Mouse (Mus musculus) embryonic facial prominence, embryonic 11.5 days (tissue): ENCODE data around the gene Ccnc. TPM values are rescaled to one million over a fixed set of nuclear protein-coding genes. Genes with fewer than 3 reads are reported as not detected.

Source experiments
- ATAC-seq: fragments of 200-750 bp; cut with Nextera tagmentation; replicated peaks from 2 replicates; pipeline ENCODE4 v1.8.0; 2017; ENCODE audit warnings: low read depth; ENCODE audit not compliant: insufficient number of reproducible peaks, low FRiP score, low TSS enrichment
- DNase-seq: peaks from one replicate; pipeline ENCODE4 v3.0.0-alpha.2; 2015; ENCODE audit warnings: low spot score
- H3K27ac ChIP-seq: fragments of 300-500 bp; sonication (generic); replicated peaks from 2 replicates; pipeline ENCODE4 v1.5.1; 2014; ENCODE audit warnings: mild to moderate bottlenecking, low read depth, low read length, control low read depth
- H3K27me3 ChIP-seq: fragments of 300-500 bp; sonication (generic); 2 replicates; pipeline ENCODE4 v1.6.1; 2014; ENCODE audit warnings: mild to moderate bottlenecking, low read length, moderate library complexity, mixed read lengths; ENCODE audit not compliant: control insufficient read depth, insufficient read depth
- H3K36me3 ChIP-seq: fragments of 300-500 bp; sonication (generic); replicated peaks from 2 replicates; pipeline ENCODE4 v1.6.1; 2014; ENCODE audit warnings: low read depth, mild to moderate bottlenecking, low read length, moderate library complexity, mixed read lengths; ENCODE audit not compliant: control insufficient read depth, insufficient read depth
- H3K4me1 ChIP-seq: fragments of 300-500 bp; sonication (generic); 2 replicates; pipeline ENCODE4 v1.6.1; 2014; ENCODE audit warnings: low read length, mixed read lengths; ENCODE audit not compliant: control insufficient read depth, insufficient read depth
- H3K4me2 ChIP-seq: fragments of 300-500 bp; sonication (generic); 2 replicates; pipeline ENCODE4 v1.6.1; 2014; ENCODE audit warnings: low read depth, mild to moderate bottlenecking, control low read depth, low read length, moderate library complexity
- H3K4me3 ChIP-seq: fragments of 300-500 bp; sonication (generic); 2 replicates; pipeline ENCODE4 v1.5.1; 2014; ENCODE audit warnings: low read depth, low read length, control low read depth
- H3K9ac ChIP-seq: fragments of 300-500 bp; sonication (generic); replicated peaks from 2 replicates; pipeline ENCODE4 v1.6.1; 2014; ENCODE audit warnings: mild to moderate bottlenecking, control low read depth, low read length
- H3K9me3 ChIP-seq: fragments of 300-500 bp; sonication (generic); replicated peaks from 2 replicates; pipeline ENCODE4 v1.6.1; 2016; ENCODE audit warnings: mild to moderate bottlenecking, low read length, inconsistent platforms, mixed read lengths; ENCODE audit not compliant: control insufficient read depth
- WGBS: fragments of 180-500 bp; shearing (Covaris S2); extraction: QIAGEN DNeasy Blood & Tissue Kit; methylation state at CpG from one replicate; pipeline ENCODE4 v1.1.7; 2014; 5-methylcytosine and 5-hydroxymethylcytosine counted together
- polyA plus RNA-seq: library from polyadenylated mRNA; unstranded; fragments of >200 nt; fragmentation: Nextera tagmentation; extraction: Ambion mirVana; gene quantifications from 2 replicates; pipeline ENCODE4 v1.2.1, GENCODE M21; 2014

Ccnc gene
- polyA plus RNA-seq, 1 experiment from 2014 or later: 67.5 TPM

DNA sequence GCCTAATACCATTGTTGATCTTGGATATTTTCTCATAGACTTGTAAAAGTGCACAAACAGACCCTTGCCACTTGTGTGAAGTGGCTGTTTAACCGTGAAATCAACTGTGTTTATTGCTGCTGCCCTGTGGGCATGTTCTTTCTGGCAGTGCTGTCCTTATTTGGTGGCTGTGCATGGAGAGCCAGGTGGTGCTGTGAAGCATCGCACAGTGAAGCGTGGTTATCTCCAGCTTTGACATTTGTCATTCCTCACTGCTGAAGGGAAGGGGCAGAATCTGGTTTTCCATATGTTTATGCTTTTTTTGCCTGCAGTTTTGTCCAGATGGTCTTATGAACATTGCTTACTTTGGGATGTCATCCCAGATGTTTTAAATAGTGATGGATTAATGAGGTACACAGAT, 66.1 kb downstream of the Ccnc start:
- H3K36me3 ChIP-seq: peaks cover 2% of the 10 kb centered on the region; the same call in 1 of the 2 replicates

GRCm38 (mm10) chr4:21801013-21801412, 73.5 kb downstream of the Ccnc start:
- Histone ChIP-seq H3K9ac (no peak overlapping the region), H3K27me3 (no peaks in the 10 kb centered on the region), H3K4me3 (no peak overlapping the region), H3K4me2 (no peak overlapping the region), H3K4me1 (no peaks in the 10 kb centered on the region), H3K36me3 (no peaks in the 10 kb centered on the region; the same call in none of the 2 replicates), H3K9me3 (no peaks in the 10 kb centered on the region), H3K27ac (no peak overlapping the region)
- no peak for ATAC-seq
- WGBS: 79% methylated on average over 1 of the region's 1 CpGs
- no peak for DNase-seq

More for the DNA sequence above, 66.1 kb downstream of the Ccnc start:
- no peaks in the 10 kb centered on the region for H3K9me3 ChIP-seq
- no peak overlapping the region for H3K9ac ChIP-seq
- no peak overlapping the region for H3K4me2 ChIP-seq
- no peak for ATAC-seq
- WGBS: 67% methylated on average over 3 of the region's 3 CpGs
- DNase-seq: no peak
- no peak overlapping the region for H3K4me3 ChIP-seq
- H3K4me1 ChIP-seq: no peaks in the 10 kb centered on the region
- H3K27me3 ChIP-seq: no peaks in the 10 kb centered on the region
- no peak overlapping the region for H3K27ac ChIP-seq

GRCm38 (mm10) chr4:21801620-21802019, 74.1 kb downstream of the Ccnc start:
- DNase-seq (no peak), ATAC-seq (no peak)
- Histone ChIP-seq H3K9me3 (no peaks in the 10 kb centered on the region), H3K36me3 (no peaks in the 10 kb centered on the region; the same call in none of the 2 replicates), H3K4me1 (no peaks in the 10 kb centered on the region), H3K27me3 (no peaks in the 10 kb centered on the region), H3K27ac (no peak overlapping the region), H3K9ac (no peak overlapping the region), H3K4me3 (no peak overlapping the region), H3K4me2 (no peak overlapping the region)
- 91% methylated on average over 2 of the region's 2 CpGs for WGBS

DNA sequence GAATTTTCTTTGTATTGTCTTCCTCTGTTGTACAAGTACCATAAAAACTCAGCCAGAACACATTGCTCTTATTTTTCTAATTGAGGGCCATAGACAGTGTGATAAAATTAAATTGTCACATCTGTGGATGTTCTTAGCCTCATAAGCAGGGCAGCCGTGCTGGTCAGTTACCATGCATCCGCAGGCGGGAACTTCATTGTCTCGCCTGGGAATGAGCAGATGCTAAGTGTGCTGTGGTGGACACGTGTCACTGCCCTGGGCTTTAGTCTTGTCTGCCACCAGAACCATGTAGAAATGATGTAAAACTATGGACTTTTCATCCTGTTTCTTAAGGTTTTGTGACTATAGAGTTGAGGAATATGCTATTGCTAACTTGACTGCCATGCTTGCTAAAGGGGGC, 79.7 kb downstream of the Ccnc start:
- no peaks in the 10 kb centered on the region for H3K9me3 ChIP-seq
- H3K27me3 ChIP-seq: no peaks in the 10 kb centered on the region
- 81% methylated on average over 5 of the region's 5 CpGs for WGBS
- no peak overlapping the region for H3K4me2 ChIP-seq
- H3K36me3 ChIP-seq: no peaks in the 10 kb centered on the region
- ATAC-seq (no peak), DNase-seq (no peak)
- no peak overlapping the region for H3K4me3 ChIP-seq
- no peaks in the 10 kb centered on the region for H3K4me1 ChIP-seq
- no peak overlapping the region for H3K27ac ChIP-seq
- no peak overlapping the region for H3K9ac ChIP-seq

Other genes with a start within 250 kb of the Ccnc start
- gene Prdm13, start 41.7 kb upstream of the Ccnc start, polyA plus RNA-seq: 0.29 and 0.53 TPM in 2 replicates
- gene Usp45, start 39.5 kb downstream of the Ccnc start, polyA plus RNA-seq: 10.3 and 11.6 TPM in 2 replicates
- 18.6 and 19.4 TPM in 2 replicates for gene Tstd3, start 39.5 kb downstream of the Ccnc start, polyA plus RNA-seq
- 158 and 175 TPM in 2 replicates for gene Pnisr, start 119.9 kb downstream of the Ccnc start, polyA plus RNA-seq
- 13.5 and 16.5 TPM in 2 replicates for gene Coq3, start 152.0 kb downstream of the Ccnc start, polyA plus RNA-seq
- 15.3 and 15.7 TPM in 2 replicates for gene Faxc, start 203.6 kb downstream of the Ccnc start, polyA plus RNA-seq